Mouse (Mus musculus) liver, adult 2 months (tissue): ENCODE measurements around the gene S100a4.

Experiments
- CTCF ChIP-seq: fragments of 200-500 bp; IDR thresholded peaks from 2 replicates; pipeline ENCODE4 v1.5.1; 2011; ENCODE audit warnings: low read depth, low read length, control low read depth
- POLR2A ChIP-seq: fragments of 200-500 bp; IDR thresholded peaks from 2 replicates; pipeline ENCODE4 v1.6.1; 2011; ENCODE audit warnings: low read length, control low read depth; ENCODE audit not compliant: insufficient read depth; ENCODE audit errors: extremely low read depth

- TF ChIP-seq POLR2A (no peak), CTCF (no peak)
Measured at GRCm38 (mm10) chr3:90621552-90621951, 18.0 kb downstream of the S100a4 start.
